Mouse (Mus musculus): Measurements from ENCODE around the gene Ctnnbl1. TPM values are rescaled to one million over a fixed set of nuclear protein-coding genes. Genes with fewer than 3 reads are reported as not detected.

Ctnnbl1 gene
- polyA plus RNA-seq, 1 experiment from 2014 or later, result 97.1 TPM

- H3K4me3 ChIP-seq (ENCODE audit: low read depth, low read length), result no peak overlapping the region
- H3K27me3 ChIP-seq (ENCODE audit: control insufficient read depth, insufficient read depth, low read length), result no peaks in the 10 kb centered on the region
- DNase-seq (ENCODE audit: low spot score), result no peak
- H3K27ac ChIP-seq (replicated peaks; ENCODE audit: low read depth, low read length), result no peak overlapping the region
- no peak for ATAC-seq (replicated peaks; ENCODE audit: insufficient number of reproducible peaks, low FRiP score, low TSS enrichment, low read depth)
- H3K4me1 ChIP-seq (ENCODE audit: control insufficient read depth, insufficient read depth, low read length), result no peaks in the 10 kb centered on the region
- 88% methylated on average over 8 of the region's 8 CpGs for WGBS
- H3K36me3 ChIP-seq (replicated peaks; ENCODE audit: control insufficient read depth, insufficient read depth, low read depth, low read length), result no peaks in the 10 kb centered on the region; the same call in 1 of the 2 replicates
- no peak overlapping the region for H3K9ac ChIP-seq (replicated peaks; ENCODE audit: low read length)
- H3K9me3 ChIP-seq (replicated peaks; ENCODE audit: control insufficient read depth, low read length), result no peaks in the 10 kb centered on the region
- H3K4me2 ChIP-seq (ENCODE audit: low read depth, low read length), result no peak overlapping the region
Observed at GRCm38 (mm10) chr2:157790836-157791495, 53.8 kb downstream of the Ctnnbl1 start.

DNA sequence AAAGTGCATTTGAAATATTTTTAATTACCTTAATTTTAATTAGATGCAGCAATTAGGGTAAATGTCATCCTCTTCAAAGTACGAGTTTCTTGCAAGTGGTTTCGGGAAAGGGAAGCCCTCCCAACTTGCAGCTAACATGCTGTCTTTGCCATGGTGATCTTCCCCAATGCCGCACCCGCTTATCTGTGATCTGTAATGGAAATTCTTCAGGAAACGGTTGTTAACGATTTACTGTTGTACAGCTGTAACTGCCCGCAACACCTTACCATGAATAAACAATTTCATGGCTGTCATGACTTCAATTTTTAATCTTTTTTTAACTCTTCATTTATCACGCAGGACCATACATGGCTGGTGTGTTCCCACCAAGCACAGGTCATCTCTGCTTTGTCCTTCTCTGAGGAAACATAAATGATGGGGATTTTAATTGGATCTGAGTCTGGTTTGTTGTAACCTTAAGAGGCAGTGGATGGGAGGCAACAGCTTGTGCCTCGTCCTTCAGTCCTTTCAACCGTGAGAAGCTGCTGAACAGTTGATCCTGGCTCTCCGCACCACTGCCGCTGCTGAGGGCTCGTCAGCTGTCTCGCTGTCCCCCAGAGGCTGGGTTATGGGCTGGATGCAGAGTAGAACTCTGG, 54.4 kb downstream of the Ctnnbl1 start:
- Histone ChIP-seq H3K27ac (replicated peaks; ENCODE audit: low read depth, low read length) (no peak overlapping the region), H3K4me2 (ENCODE audit: low read depth, low read length) (no peak overlapping the region), H3K27me3 (ENCODE audit: control insufficient read depth, insufficient read depth, low read length) (no peaks in the 10 kb centered on the region), H3K9ac (replicated peaks; ENCODE audit: low read length) (no peak overlapping the region), H3K9me3 (replicated peaks; ENCODE audit: control insufficient read depth, low read length) (no peaks in the 10 kb centered on the region), H3K36me3 (replicated peaks; ENCODE audit: control insufficient read depth, insufficient read depth, low read depth, low read length) (no peaks in the 10 kb centered on the region; the same call in 1 of the 2 replicates), H3K4me1 (ENCODE audit: control insufficient read depth, insufficient read depth, low read length) (no peaks in the 10 kb centered on the region), H3K4me3 (ENCODE audit: low read depth, low read length) (no peak overlapping the region)
- 0 out of 2 replicates have a peak, but pooled peaks have one; percentile 18 for ATAC-seq (replicated peaks; ENCODE audit: insufficient number of reproducible peaks, low FRiP score, low TSS enrichment, low read depth)
- 73% methylated on average over 14 of the region's 14 CpGs for WGBS
- DNase-seq (ENCODE audit: low spot score), result no peak

DNA sequence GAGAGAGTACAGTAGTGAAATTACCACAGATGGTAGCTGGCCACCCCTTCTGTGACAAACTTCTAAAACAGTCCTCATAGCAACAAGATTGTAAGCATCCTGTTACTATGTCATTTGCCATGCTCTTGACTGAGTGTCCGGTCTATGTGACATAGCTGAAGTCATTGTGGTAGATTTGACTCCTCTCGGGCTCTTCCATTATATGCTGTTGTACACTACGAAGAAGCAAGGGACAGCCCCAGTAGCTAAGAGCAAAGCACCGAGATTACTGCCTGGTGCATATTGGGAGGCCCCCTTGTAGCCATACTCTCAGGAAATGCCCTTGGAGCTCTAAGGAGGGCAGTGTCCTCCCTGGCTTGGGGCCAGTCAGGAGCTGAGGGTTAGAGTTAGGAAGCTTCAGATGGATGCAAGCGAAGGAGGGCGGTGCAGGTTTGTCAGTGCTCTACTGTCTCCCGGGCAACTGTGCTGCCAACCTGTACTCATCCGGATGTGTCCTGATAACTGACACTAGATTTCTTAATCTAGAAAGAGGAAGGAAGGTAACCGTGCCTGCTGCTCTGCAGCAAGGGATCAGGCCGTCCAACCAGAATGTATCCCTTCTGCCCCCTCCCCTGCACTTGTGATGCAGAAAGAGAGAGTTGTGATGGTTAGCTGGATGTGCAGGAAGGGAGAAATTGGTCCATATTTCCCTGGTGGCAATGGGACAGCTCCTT, 55.8 kb downstream of the Ctnnbl1 start:
- Histone ChIP-seq H3K4me3 (ENCODE audit: low read depth, low read length) (no peak overlapping the region), H3K9ac (replicated peaks; ENCODE audit: low read length) (no peak overlapping the region), H3K27me3 (ENCODE audit: control insufficient read depth, insufficient read depth, low read length) (no peaks in the 10 kb centered on the region), H3K4me1 (ENCODE audit: control insufficient read depth, insufficient read depth, low read length) (no peaks in the 10 kb centered on the region), H3K4me2 (ENCODE audit: low read depth, low read length) (no peak overlapping the region), H3K27ac (replicated peaks; ENCODE audit: low read depth, low read length) (no peak overlapping the region), H3K36me3 (replicated peaks; ENCODE audit: control insufficient read depth, insufficient read depth, low read depth, low read length) (no peaks in the 10 kb centered on the region; the same call in 1 of the 2 replicates), H3K9me3 (replicated peaks; ENCODE audit: control insufficient read depth, low read length) (no peaks in the 10 kb centered on the region)
- ATAC-seq (replicated peaks; ENCODE audit: insufficient number of reproducible peaks, low FRiP score, low TSS enrichment, low read depth), result no peak
- WGBS, result 84% methylated on average over 10 of the region's 10 CpGs
- DNase-seq (ENCODE audit: low spot score), result no peak

DNA sequence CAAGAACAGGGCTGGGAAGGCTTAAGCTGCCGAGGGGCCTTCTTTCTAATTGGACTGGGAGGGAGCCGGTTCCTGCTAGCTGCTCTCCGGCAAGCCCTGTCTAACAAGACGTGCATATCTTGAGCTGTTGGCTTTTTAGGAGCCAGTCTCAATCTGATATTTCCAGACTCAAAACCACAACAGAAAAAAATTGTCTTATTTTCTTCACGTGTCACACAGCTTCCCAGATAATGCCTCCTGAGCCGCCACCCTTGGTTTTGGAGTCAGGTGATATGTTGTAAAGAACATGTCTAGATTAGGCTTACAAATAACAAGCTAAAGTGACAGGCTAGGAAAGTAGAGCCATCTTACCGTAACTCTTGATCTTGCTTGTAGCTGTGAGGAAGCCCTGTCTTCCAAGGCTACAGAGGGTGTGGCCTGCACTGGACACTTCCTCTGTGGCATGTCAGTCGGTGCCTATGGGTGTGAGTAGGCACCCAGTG, 56.7 kb downstream of the Ctnnbl1 start:
- H3K27me3 ChIP-seq (ENCODE audit: control insufficient read depth, insufficient read depth, low read length), result no peaks in the 10 kb centered on the region
- no peak overlapping the region for H3K9ac ChIP-seq (replicated peaks; ENCODE audit: low read length)
- no peaks in the 10 kb centered on the region for H3K9me3 ChIP-seq (replicated peaks; ENCODE audit: control insufficient read depth, low read length)
- no peaks in the 10 kb centered on the region; the same call in 1 of the 2 replicates for H3K36me3 ChIP-seq (replicated peaks; ENCODE audit: control insufficient read depth, insufficient read depth, low read depth, low read length)
- WGBS, result 70% methylated on average over 8 of the region's 8 CpGs
- H3K4me2 ChIP-seq (ENCODE audit: low read depth, low read length), result no peak overlapping the region
- no peak for DNase-seq (ENCODE audit: low spot score)
- no peak for ATAC-seq (replicated peaks; ENCODE audit: insufficient number of reproducible peaks, low FRiP score, low TSS enrichment, low read depth)
- no peaks in the 10 kb centered on the region for H3K4me1 ChIP-seq (ENCODE audit: control insufficient read depth, insufficient read depth, low read length)
- no peak overlapping the region for H3K27ac ChIP-seq (replicated peaks; ENCODE audit: low read depth, low read length)
- no peak overlapping the region for H3K4me3 ChIP-seq (ENCODE audit: low read depth, low read length)

GRCm38 (mm10) chr2:157795627-157796423, 58.6 kb downstream of the Ctnnbl1 start:
- DNase-seq (ENCODE audit: low spot score) (no peak), ATAC-seq (replicated peaks; ENCODE audit: insufficient number of reproducible peaks, low FRiP score, low TSS enrichment, low read depth) (no peak)
- no peak overlapping the region for H3K4me2 ChIP-seq (ENCODE audit: low read depth, low read length)
- no peaks in the 10 kb centered on the region for H3K9me3 ChIP-seq (replicated peaks; ENCODE audit: control insufficient read depth, low read length)
- no peaks in the 10 kb centered on the region; the same call in 1 of the 2 replicates for H3K36me3 ChIP-seq (replicated peaks; ENCODE audit: control insufficient read depth, insufficient read depth, low read depth, low read length)
- no peak overlapping the region for H3K9ac ChIP-seq (replicated peaks; ENCODE audit: low read length)
- no peaks in the 10 kb centered on the region for H3K27me3 ChIP-seq (ENCODE audit: control insufficient read depth, insufficient read depth, low read length)
- no peak overlapping the region for H3K27ac ChIP-seq (replicated peaks; ENCODE audit: low read depth, low read length)
- no peaks in the 10 kb centered on the region; the same call in 1 of the 2 replicates for H3K4me1 ChIP-seq (ENCODE audit: control insufficient read depth, insufficient read depth, low read length)
- H3K4me3 ChIP-seq (ENCODE audit: low read depth, low read length), result no peak overlapping the region
- WGBS, result 100% methylated on average over 1 of the region's 1 CpGs

- H3K4me3 ChIP-seq (ENCODE audit: low read depth, low read length), result no peak overlapping the region
- no peak overlapping the region for H3K9ac ChIP-seq (replicated peaks; ENCODE audit: low read length)
- peaks cover 2% of the 10 kb centered on the region; the same call in 1 of the 2 replicates for H3K4me1 ChIP-seq (ENCODE audit: control insufficient read depth, insufficient read depth, low read length)
- no peaks in the 10 kb centered on the region for H3K27me3 ChIP-seq (ENCODE audit: control insufficient read depth, insufficient read depth, low read length)
- no peak overlapping the region for H3K27ac ChIP-seq (replicated peaks; ENCODE audit: low read depth, low read length)
- DNase-seq (ENCODE audit: low spot score), result no peak
- no peak for ATAC-seq (replicated peaks; ENCODE audit: insufficient number of reproducible peaks, low FRiP score, low TSS enrichment, low read depth)
- 91% methylated on average over 9 of the region's 9 CpGs for WGBS
- no peaks in the 10 kb centered on the region for H3K9me3 ChIP-seq (replicated peaks; ENCODE audit: control insufficient read depth, low read length)
- no peaks in the 10 kb centered on the region for H3K36me3 ChIP-seq (replicated peaks; ENCODE audit: control insufficient read depth, insufficient read depth, low read depth, low read length)
- H3K4me2 ChIP-seq (ENCODE audit: low read depth, low read length), result no peak overlapping the region
Observed at GRCm38 (mm10) chr2:157799533-157799932, 62.3 kb downstream of the Ctnnbl1 start.

DNA sequence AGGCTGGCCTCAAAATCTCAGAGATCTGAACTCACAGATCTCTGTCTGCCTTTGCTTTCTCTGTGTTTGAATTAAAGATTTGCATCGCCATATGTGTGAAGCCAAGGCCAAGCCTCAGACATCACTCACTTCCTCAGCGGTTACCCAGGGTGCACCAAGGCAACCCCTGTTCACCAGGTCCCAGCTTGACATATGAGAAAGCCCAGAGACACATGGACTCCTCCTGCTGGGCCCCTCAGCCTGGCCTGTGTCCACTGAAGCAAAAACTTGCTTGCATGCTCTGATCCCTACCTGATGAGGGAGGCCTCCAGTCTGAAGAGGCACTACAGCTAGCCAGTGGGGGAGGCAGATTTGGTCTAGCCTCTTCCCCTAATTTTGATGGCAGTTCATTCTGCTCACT, 63.1 kb downstream of the Ctnnbl1 start:
- ATAC-seq (replicated peaks; ENCODE audit: insufficient number of reproducible peaks, low FRiP score, low TSS enrichment, low read depth) (peak; percentile 46; the same call in 1 of the 2 replicates), DNase-seq (ENCODE audit: low spot score) (no peak)
- H3K4me1 ChIP-seq (ENCODE audit: control insufficient read depth, insufficient read depth, low read length), result peaks cover 2% of the 10 kb centered on the region; the same call in 1 of the 2 replicates
- no peaks in the 10 kb centered on the region for H3K9me3 ChIP-seq (replicated peaks; ENCODE audit: control insufficient read depth, low read length)
- no peaks in the 10 kb centered on the region for H3K27me3 ChIP-seq (ENCODE audit: control insufficient read depth, insufficient read depth, low read length)
- no peak overlapping the region for H3K4me3 ChIP-seq (ENCODE audit: low read depth, low read length)
- H3K27ac ChIP-seq (replicated peaks; ENCODE audit: low read depth, low read length), result no peak overlapping the region; the same call in 1 of the 2 replicates
- 95% methylated on average over 2 of the region's 2 CpGs for WGBS
- no peak overlapping the region for H3K9ac ChIP-seq (replicated peaks; ENCODE audit: low read length)
- H3K4me2 ChIP-seq (ENCODE audit: low read depth, low read length), result no peak overlapping the region
- no peaks in the 10 kb centered on the region for H3K36me3 ChIP-seq (replicated peaks; ENCODE audit: control insufficient read depth, insufficient read depth, low read depth, low read length)
